Mouse (Mus musculus) myocyte (in vitro differentiated cells): ENCODE data around the gene Cmtm6.

ENCODE experiments used
- CEBPB ChIP-seq: IDR thresholded peaks from 2 replicates; pipeline ENCODE4 v1.6.1; 2011; ENCODE audit warnings: mild to moderate bottlenecking, moderate library complexity; ENCODE audit not compliant: poor library complexity, insufficient read depth, severe bottlenecking
- E2F4 ChIP-seq: IDR thresholded peaks from one replicate; pipeline ENCODE4 v1.6.1; 2011; ENCODE audit warnings: mild to moderate bottlenecking, control low read depth, moderate library complexity; ENCODE audit not compliant: insufficient read depth
- MAX ChIP-seq: IDR thresholded peaks from one replicate; pipeline ENCODE4 v1.6.1; 2011; ENCODE audit warnings: low read depth, mild to moderate bottlenecking, control low read depth
- MYOD1 ChIP-seq, 3 experiments: IDR thresholded peaks; one replicate each; pipeline ENCODE4 v1.6.1; 2011; ENCODE audit warnings: control low read depth in 2 of 3, low read depth in 2 of 3, mild to moderate bottlenecking in 2 of 3, moderate library complexity in 1 of 3; ENCODE audit not compliant: insufficient read length in 2 of 3, control insufficient read depth in 1 of 3
- POLR2A ChIP-seq: IDR thresholded peaks from one replicate; pipeline ENCODE4 v1.6.1; 2011; ENCODE audit warnings: low read depth, mild to moderate bottlenecking, control low read depth, moderate library complexity; ENCODE audit not compliant: insufficient read length
- SRF ChIP-seq: IDR thresholded peaks from one replicate; pipeline ENCODE4 v1.6.1; 2011; ENCODE audit warnings: low read depth; ENCODE audit not compliant: control insufficient read depth, insufficient read length
- TCF12 ChIP-seq: IDR thresholded peaks from one replicate; pipeline ENCODE4 v1.6.1; 2011; ENCODE audit warnings: mild to moderate bottlenecking, control low read depth; ENCODE audit not compliant: poor library complexity, insufficient read depth, severe bottlenecking

GRCm38 (mm10) chr9:114794491-114794890, 63.6 kb downstream of the Cmtm6 start:
- TF ChIP-seq MAX (no peak), TCF12 (no peak), CEBPB (no peak), POLR2A (no peak), E2F4 (no peak), MYOD1 (IDR thresholded peaks at IDR 0.05; ENCODE audit: control insufficient read depth in 1 of 3, insufficient read length in 2 of 3, low read depth in 2 of 3) (no peak), SRF (no peak)
